Mouse (Mus musculus): ENCODE data around the gene Kcna2. TPM values are rescaled to one million over a fixed set of nuclear protein-coding genes. Genes with fewer than 3 reads are reported as not detected.

Gene Kcna2
- polyA plus RNA-seq, 1 experiment = under 0.01 TPM

GRCm38 (mm10) chr3:107077101-107077500, 23.8 kb upstream of the Kcna2 start:
- Histone ChIP-seq H3K27me3 (ENCODE audit: control insufficient read depth) (no peaks in the 10 kb centered on the region), H3K36me3 (ENCODE audit: control insufficient read depth) (no peaks in the 10 kb centered on the region), H3K4me1 (ENCODE audit: control insufficient read depth) (no peaks in the 10 kb centered on the region), H3K9me3 (ENCODE audit: control insufficient read depth, low read length) (no peaks in the 10 kb centered on the region), H3K4me3 (replicated peaks) (no peak overlapping the region)
- TF ChIP-seq TAL1 (IDR thresholded peaks at IDR 0.05; ENCODE audit: low read length) = no peak
- TF ChIP-seq GATA1 (IDR thresholded peaks at IDR 0.05; ENCODE audit: low read length) = no peak

- H3K36me3 ChIP-seq (ENCODE audit: control insufficient read depth) = no peaks in the 10 kb centered on the region
- TF ChIP-seq TAL1 (IDR thresholded peaks at IDR 0.05; ENCODE audit: low read length) = no peak
- no peak for TF ChIP-seq GATA1 (IDR thresholded peaks at IDR 0.05; ENCODE audit: low read length)
- no peak overlapping the region for H3K4me3 ChIP-seq (replicated peaks)
- H3K9me3 ChIP-seq (ENCODE audit: control insufficient read depth, low read length) = no peaks in the 10 kb centered on the region
- H3K4me1 ChIP-seq (ENCODE audit: control insufficient read depth) = no peaks in the 10 kb centered on the region
- no peaks in the 10 kb centered on the region for H3K27me3 ChIP-seq (ENCODE audit: control insufficient read depth)
These were observed 20.1 kb upstream of the Kcna2 start for GRCm38 (mm10) chr3:107080803-107081202.

- TF ChIP-seq TAL1 (IDR thresholded peaks at IDR 0.05; ENCODE audit: low read length) (no peak), GATA1 (IDR thresholded peaks at IDR 0.05; ENCODE audit: low read length) (no peak)
- H3K27me3 ChIP-seq (ENCODE audit: control insufficient read depth) = no peaks in the 10 kb centered on the region
- no peak overlapping the region for H3K4me3 ChIP-seq (replicated peaks)
These were observed 19.7 kb upstream of the Kcna2 start for GRCm38 (mm10) chr3:107081227-107081626.

DNA sequence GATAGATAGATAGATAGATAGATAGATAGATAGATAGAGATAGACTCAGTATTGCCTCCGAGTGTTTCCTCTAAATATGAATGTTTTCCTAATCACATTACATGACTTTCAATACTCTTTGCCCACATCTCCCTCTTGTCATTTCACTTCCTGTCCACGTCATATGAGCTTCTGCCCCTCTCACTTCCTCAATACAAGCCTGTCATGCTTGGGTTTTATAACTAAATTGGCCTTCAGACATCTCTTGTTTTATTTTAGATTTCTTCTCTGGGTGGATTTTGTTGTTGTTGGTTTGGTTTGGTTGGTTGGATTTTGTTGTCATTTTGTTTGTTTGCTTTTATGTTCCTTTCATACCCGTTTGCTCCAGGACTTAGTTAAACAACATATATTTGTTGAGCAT, 16.4 kb upstream of the Kcna2 start:
- H3K9me3 ChIP-seq (ENCODE audit: control insufficient read depth, low read length) = no peaks in the 10 kb centered on the region
- no peaks in the 10 kb centered on the region for H3K27me3 ChIP-seq (ENCODE audit: control insufficient read depth)
- TF ChIP-seq GATA1 (IDR thresholded peaks at IDR 0.05; ENCODE audit: low read length) (no peak), TAL1 (IDR thresholded peaks at IDR 0.05; ENCODE audit: low read length) (no peak)
- no peak overlapping the region for H3K4me3 ChIP-seq (replicated peaks)
- no peaks in the 10 kb centered on the region for H3K36me3 ChIP-seq (ENCODE audit: control insufficient read depth)
- no peaks in the 10 kb centered on the region for H3K4me1 ChIP-seq (ENCODE audit: control insufficient read depth)

More at GRCm38 (mm10) chr3:107081227-107081626, 19.7 kb upstream of the Kcna2 start:
- no peaks in the 10 kb centered on the region for H3K4me1 ChIP-seq (ENCODE audit: control insufficient read depth)
- H3K36me3 ChIP-seq (ENCODE audit: control insufficient read depth) = no peaks in the 10 kb centered on the region
- H3K9me3 ChIP-seq (ENCODE audit: control insufficient read depth, low read length) = no peaks in the 10 kb centered on the region

DNA sequence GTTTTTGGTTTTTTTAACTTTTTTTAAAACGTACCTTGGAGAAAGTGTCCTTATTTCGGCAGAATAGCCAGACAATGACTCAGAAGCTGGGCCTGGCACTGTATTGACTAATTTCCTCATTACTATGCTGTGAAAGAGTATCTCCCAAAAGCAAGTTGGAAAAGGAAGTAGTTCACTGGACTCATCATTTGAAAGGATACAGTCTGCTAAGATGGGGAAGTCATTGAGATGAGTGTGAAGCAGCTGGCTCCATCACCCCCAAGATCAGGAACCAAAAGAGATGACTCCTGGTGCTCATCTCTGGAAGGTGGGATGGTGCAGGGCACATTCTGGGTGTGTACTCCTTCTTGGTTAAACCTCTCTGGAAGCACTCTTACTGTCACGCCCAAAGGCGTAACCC, 13.5 kb upstream of the Kcna2 start:
- H3K4me1 ChIP-seq (ENCODE audit: control insufficient read depth) = no peaks in the 10 kb centered on the region
- no peaks in the 10 kb centered on the region for H3K27me3 ChIP-seq (ENCODE audit: control insufficient read depth)
- TF ChIP-seq GATA1 (IDR thresholded peaks at IDR 0.05; ENCODE audit: low read length) (no peak), TAL1 (IDR thresholded peaks at IDR 0.05; ENCODE audit: low read length) (no peak)
- H3K4me3 ChIP-seq (replicated peaks) = no peak overlapping the region
- H3K36me3 ChIP-seq (ENCODE audit: control insufficient read depth) = no peaks in the 10 kb centered on the region
- H3K9me3 ChIP-seq (ENCODE audit: control insufficient read depth, low read length) = no peaks in the 10 kb centered on the region

DNA sequence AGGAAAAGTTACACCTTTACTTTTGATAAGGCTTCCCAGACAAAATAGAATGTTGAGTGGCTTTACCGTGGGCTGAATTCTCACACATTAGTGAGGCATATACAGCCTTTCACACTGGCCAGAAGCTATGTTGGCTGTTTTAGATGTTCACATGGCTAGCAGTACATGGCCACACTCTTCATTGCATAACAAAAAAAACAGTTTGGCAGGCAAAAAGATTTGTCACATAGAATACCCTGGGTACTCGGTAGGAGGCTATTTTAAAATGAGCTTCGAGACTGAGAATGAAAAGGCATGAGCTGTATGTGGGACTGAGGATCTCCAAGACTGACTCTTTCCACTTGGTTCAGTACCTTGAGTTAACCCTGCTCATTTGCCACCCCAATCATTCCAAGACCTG, 12.1 kb upstream of the Kcna2 start:
- TF ChIP-seq GATA1 (IDR thresholded peaks at IDR 0.05; ENCODE audit: low read length) (no peak), TAL1 (IDR thresholded peaks at IDR 0.05; ENCODE audit: low read length) (no peak)
- H3K4me3 ChIP-seq (replicated peaks) = no peak overlapping the region

GRCm38 (mm10) chr3:107089475-107089874, 11.5 kb upstream of the Kcna2 start:
- H3K4me3 ChIP-seq (replicated peaks) = no peak overlapping the region
- no peaks in the 10 kb centered on the region for H3K9me3 ChIP-seq (ENCODE audit: control insufficient read depth, low read length)
- H3K4me1 ChIP-seq (ENCODE audit: control insufficient read depth) = no peaks in the 10 kb centered on the region
- H3K36me3 ChIP-seq (ENCODE audit: control insufficient read depth) = no peaks in the 10 kb centered on the region
- H3K27me3 ChIP-seq (ENCODE audit: control insufficient read depth) = no peaks in the 10 kb centered on the region
- TF ChIP-seq GATA1 (IDR thresholded peaks at IDR 0.05; ENCODE audit: low read length) = no peak
- no peak for TF ChIP-seq TAL1 (IDR thresholded peaks at IDR 0.05; ENCODE audit: low read length)

More for the DNA sequence above, 12.1 kb upstream of the Kcna2 start:
- Histone ChIP-seq H3K27me3 (ENCODE audit: control insufficient read depth) (no peaks in the 10 kb centered on the region), H3K9me3 (ENCODE audit: control insufficient read depth, low read length) (no peaks in the 10 kb centered on the region), H3K36me3 (ENCODE audit: control insufficient read depth) (no peaks in the 10 kb centered on the region), H3K4me1 (ENCODE audit: control insufficient read depth) (no peaks in the 10 kb centered on the region)

GRCm38 (mm10) chr3:107090001-107090400, 10.9 kb upstream of the Kcna2 start:
- Histone ChIP-seq H3K4me1 (ENCODE audit: control insufficient read depth) (no peaks in the 10 kb centered on the region), H3K36me3 (ENCODE audit: control insufficient read depth) (no peaks in the 10 kb centered on the region), H3K4me3 (replicated peaks) (no peak overlapping the region), H3K9me3 (ENCODE audit: control insufficient read depth, low read length) (no peaks in the 10 kb centered on the region), H3K27me3 (ENCODE audit: control insufficient read depth) (no peaks in the 10 kb centered on the region)
- no peak for TF ChIP-seq TAL1 (IDR thresholded peaks at IDR 0.05; ENCODE audit: low read length)
- no peak for TF ChIP-seq GATA1 (IDR thresholded peaks at IDR 0.05; ENCODE audit: low read length)

GRCm38 (mm10) chr3:107090403-107091150, 10.4 kb upstream of the Kcna2 start:
- no peaks in the 10 kb centered on the region for H3K9me3 ChIP-seq (ENCODE audit: control insufficient read depth, low read length)
- no peaks in the 10 kb centered on the region for H3K27me3 ChIP-seq (ENCODE audit: control insufficient read depth)
- no peak for TF ChIP-seq TAL1 (IDR thresholded peaks at IDR 0.05; ENCODE audit: low read length)
- TF ChIP-seq GATA1 (IDR thresholded peaks at IDR 0.05; ENCODE audit: low read length) = no peak
- H3K4me1 ChIP-seq (ENCODE audit: control insufficient read depth) = no peaks in the 10 kb centered on the region
- no peaks in the 10 kb centered on the region for H3K36me3 ChIP-seq (ENCODE audit: control insufficient read depth)
- H3K4me3 ChIP-seq (replicated peaks) = no peak overlapping the region
